Mouse (Mus musculus) olfactory bulb, adult 2 months (tissue): ENCODE measurements around the gene Tigd4.

Experiments
- CTCF ChIP-seq: fragments of 200-500 bp; IDR thresholded peaks from 2 replicates; pipeline ENCODE4 v1.5.1; 2012; ENCODE audit warnings: low read depth, mild to moderate bottlenecking, low read length, moderate library complexity; ENCODE audit not compliant: insufficient read depth
- POLR2A ChIP-seq: fragments of 200-500 bp; IDR thresholded peaks from 2 replicates; pipeline ENCODE4 v1.6.1; 2012; ENCODE audit warnings: mild to moderate bottlenecking, low read depth, low read length, moderate library complexity; ENCODE audit not compliant: insufficient read depth

DNA sequence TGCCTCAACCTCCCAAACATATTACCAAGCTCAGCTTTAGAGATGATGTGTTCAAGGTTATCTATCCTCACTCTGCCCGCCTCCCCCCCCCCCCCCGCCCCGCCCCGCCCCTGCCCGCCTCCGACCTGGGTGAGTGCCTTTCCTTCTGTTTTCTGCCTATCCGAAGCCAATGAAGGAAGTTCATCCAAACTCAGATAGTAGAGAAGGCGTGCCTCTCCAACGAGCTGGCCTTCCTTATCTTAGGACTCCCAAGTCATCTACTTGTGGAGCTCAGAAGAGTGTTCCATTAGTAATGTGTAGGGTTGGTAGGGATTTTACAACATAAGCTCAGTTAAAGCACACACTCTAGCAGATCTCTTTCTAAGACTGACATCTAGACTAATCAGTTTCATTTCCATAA is 9.8 kb downstream of the Tigd4 start:
- no peak for TF ChIP-seq POLR2A
- TF ChIP-seq CTCF = no peak
